Mouse (Mus musculus) embryonic fibroblast, embryonic 13.5 days (primary cell): ENCODE measurements around the gene Gm4756.

Source experiments
- CTCF ChIP-seq: IDR thresholded peaks from 2 replicates; pipeline ENCODE4 v1.5.1; 2011; ENCODE audit warnings: mild to moderate bottlenecking, control low read depth, low read length, moderate library complexity, borderline replicate concordance; ENCODE audit not compliant: insufficient read depth
- POLR2A ChIP-seq: IDR thresholded peaks from 2 replicates; pipeline ENCODE4 v1.6.1; 2011; ENCODE audit warnings: low read depth, mild to moderate bottlenecking, control low read depth, low read length, moderate library complexity

- no peak for TF ChIP-seq CTCF
- peak; percentile 83 for TF ChIP-seq POLR2A
Observed at GRCm38 (mm10) chr12:72664735-72665337, 15.4 kb upstream of the Gm4756 start, which contains the start of gene Dhrs7.
